Mouse (Mus musculus) small intestine, adult 2 months (tissue): ENCODE data around the gene Lamtor2. TPM values are rescaled to one million over a fixed set of nuclear protein-coding genes. Genes with fewer than 3 reads are reported as not detected.

Experiments used
- H3K27ac ChIP-seq: fragments of 200-500 bp; 2 replicates; pipeline ENCODE4 v1.5.1; 2012; ENCODE audit warnings: low read depth, low read length, control low read depth, inconsistent platforms; ENCODE audit not compliant: insufficient read depth
- H3K27me3 ChIP-seq: fragments of 200-500 bp; 2 replicates; pipeline ENCODE4 v1.6.1; 2012; ENCODE audit warnings: mild to moderate bottlenecking, moderate library complexity, low read length, inconsistent platforms; ENCODE audit not compliant: control insufficient read depth, insufficient read depth
- H3K36me3 ChIP-seq: fragments of 200-500 bp; 2 replicates; pipeline ENCODE4 v1.6.1; 2012; ENCODE audit warnings: mild to moderate bottlenecking, low read length, control low read depth, inconsistent platforms; ENCODE audit not compliant: control insufficient read depth, insufficient read depth
- H3K4me1 ChIP-seq: fragments of 200-500 bp; 2 replicates; pipeline ENCODE4 v1.6.1; 2012; ENCODE audit warnings: low read length, inconsistent platforms, mixed read lengths; ENCODE audit not compliant: control insufficient read depth, insufficient read depth, insufficient read length
- H3K4me3 ChIP-seq: fragments of 200-500 bp; 2 replicates; pipeline ENCODE4 v1.5.1; 2012; ENCODE audit warnings: low read depth, mild to moderate bottlenecking, control low read depth, inconsistent platforms, low read length, moderate library complexity
- CTCF ChIP-seq: fragments of 200-500 bp; IDR thresholded peaks from 2 replicates; pipeline ENCODE4 v1.5.1; 2012; ENCODE audit warnings: low read depth, mild to moderate bottlenecking, control low read depth, inconsistent platforms, low read length, moderate library complexity, mixed read lengths; ENCODE audit not compliant: insufficient replicate concordance, insufficient read length; ENCODE audit errors: extremely low read depth
- POLR2A ChIP-seq: fragments of 200-500 bp; IDR thresholded peaks from 2 replicates; pipeline ENCODE4 v1.6.1; 2012; ENCODE audit warnings: low read depth, mild to moderate bottlenecking, control low read depth, inconsistent platforms, low read length, moderate library complexity
- WGBS: fragments of 180-500 bp; shearing (Covaris S2); methylation state at CpG from one replicate; pipeline ENCODE4 v1.1.7; 2018; 5-methylcytosine and 5-hydroxymethylcytosine counted together
- polyA plus RNA-seq: library from polyadenylated mRNA; depleted of rRNA; stranded (reverse); fragments of >200 nt; gene quantifications from 2 replicates; pipeline ENCODE4 v1.2.3, GENCODE M21; 2012

Lamtor2 gene
- polyA plus RNA-seq, 1 experiment: 167 TPM

DNA sequence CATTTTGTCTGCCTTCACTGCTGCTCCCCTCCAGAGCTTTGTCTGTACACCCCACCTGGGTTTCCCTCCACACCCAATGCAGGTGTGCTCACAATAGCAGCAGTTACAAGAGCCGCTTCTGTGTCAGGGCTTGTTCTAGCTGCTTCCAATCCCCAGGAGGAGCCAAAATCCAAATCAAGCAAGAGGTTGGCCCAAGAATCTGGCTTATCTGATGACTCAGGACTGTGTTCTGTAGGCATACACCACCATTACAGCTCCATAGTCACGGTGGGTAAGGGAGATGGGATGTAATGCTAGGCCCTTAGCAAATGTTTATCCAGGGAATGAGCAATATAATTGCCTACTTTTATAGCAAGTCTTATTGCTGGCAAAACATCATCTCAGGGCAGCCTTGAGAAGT, 36.5 kb downstream of the Lamtor2 start:
- no peaks in the 10 kb centered on the region for H3K27me3 ChIP-seq
- no peak for TF ChIP-seq POLR2A
- H3K36me3 ChIP-seq: no peaks in the 10 kb centered on the region
- H3K4me3 ChIP-seq: no peak overlapping the region
- peaks cover 47% of the 10 kb centered on the region for H3K4me1 ChIP-seq
- H3K27ac ChIP-seq: no peak overlapping the region
- WGBS: 43% methylated on average over 2 of the region's 2 CpGs

GRCm38 (mm10) chr3:88515095-88515386, 37.8 kb downstream of the Lamtor2 start:
- H3K27ac ChIP-seq: peak overlapping the region; percentile 93
- TF ChIP-seq POLR2A: no peak
- no peak for TF ChIP-seq CTCF
- H3K27me3 ChIP-seq: no peaks in the 10 kb centered on the region
- WGBS: 34% methylated on average over 2 of the region's 2 CpGs
- H3K4me1 ChIP-seq: peaks cover 55% of the 10 kb centered on the region
- H3K4me3 ChIP-seq: no peak overlapping the region
- no peaks in the 10 kb centered on the region for H3K36me3 ChIP-seq

DNA sequence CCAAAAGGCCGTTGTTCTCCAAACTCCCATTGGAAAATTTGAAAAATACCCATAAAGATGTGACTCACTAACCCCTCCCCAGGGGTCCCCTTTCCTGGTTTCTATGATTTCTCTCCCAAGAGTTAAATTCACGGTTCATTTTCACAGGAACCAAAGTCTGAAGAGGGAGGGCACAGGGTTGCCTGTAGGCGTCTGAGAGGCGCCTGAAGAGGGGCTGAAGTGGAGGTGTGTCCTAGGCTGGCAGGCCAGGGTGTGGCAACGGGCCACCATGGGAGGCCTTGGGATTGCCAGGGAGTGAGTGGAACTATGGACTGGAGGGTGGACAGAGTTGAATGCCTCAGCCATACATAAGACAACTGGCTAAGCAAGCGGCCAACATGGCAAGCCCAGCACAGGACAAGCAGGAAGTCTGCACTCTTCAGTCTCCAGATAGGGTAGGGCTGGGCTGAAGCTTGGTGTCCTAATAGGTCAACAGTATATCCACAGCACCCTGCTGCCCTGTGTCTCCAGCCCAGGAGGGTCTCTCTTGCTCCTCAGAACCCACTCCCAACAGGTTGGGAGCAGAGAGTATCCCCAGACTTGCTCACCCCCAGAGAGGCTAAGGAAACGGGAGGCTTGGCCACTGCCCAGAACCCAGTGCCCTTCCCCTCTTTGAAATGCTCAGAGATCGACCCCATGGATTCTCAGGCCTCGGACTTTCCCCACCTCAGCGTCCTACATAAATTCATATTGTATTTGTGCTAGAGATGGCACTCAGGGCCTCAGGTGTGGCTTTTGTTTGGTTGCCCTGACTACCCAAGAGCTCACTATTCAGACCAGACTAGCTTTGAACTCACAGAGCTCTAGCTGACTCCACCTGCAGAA, 38.4 kb downstream of the Lamtor2 start:
- H3K27ac ChIP-seq: peak overlapping the region; percentile 93
- no peak for TF ChIP-seq CTCF
- TF ChIP-seq POLR2A: no peak
- 49% methylated on average over 10 of the region's 10 CpGs for WGBS
- no peaks in the 10 kb centered on the region for H3K27me3 ChIP-seq
- H3K36me3 ChIP-seq: no peaks in the 10 kb centered on the region
- H3K4me1 ChIP-seq: peaks cover 56% of the 10 kb centered on the region
- no peak overlapping the region for H3K4me3 ChIP-seq

- peak overlapping the region; percentile 93 for H3K27ac ChIP-seq
- no peaks in the 10 kb centered on the region for H3K36me3 ChIP-seq
- TF ChIP-seq POLR2A: no peak
- TF ChIP-seq CTCF: no peak
- no peaks in the 10 kb centered on the region for H3K27me3 ChIP-seq
- 38% methylated on average over 7 of the region's 7 CpGs for WGBS
- peaks cover 60% of the 10 kb centered on the region for H3K4me1 ChIP-seq
- no peak overlapping the region for H3K4me3 ChIP-seq
These were observed 39.2 kb downstream of the Lamtor2 start for GRCm38 (mm10) chr3:88513546-88514115.

DNA sequence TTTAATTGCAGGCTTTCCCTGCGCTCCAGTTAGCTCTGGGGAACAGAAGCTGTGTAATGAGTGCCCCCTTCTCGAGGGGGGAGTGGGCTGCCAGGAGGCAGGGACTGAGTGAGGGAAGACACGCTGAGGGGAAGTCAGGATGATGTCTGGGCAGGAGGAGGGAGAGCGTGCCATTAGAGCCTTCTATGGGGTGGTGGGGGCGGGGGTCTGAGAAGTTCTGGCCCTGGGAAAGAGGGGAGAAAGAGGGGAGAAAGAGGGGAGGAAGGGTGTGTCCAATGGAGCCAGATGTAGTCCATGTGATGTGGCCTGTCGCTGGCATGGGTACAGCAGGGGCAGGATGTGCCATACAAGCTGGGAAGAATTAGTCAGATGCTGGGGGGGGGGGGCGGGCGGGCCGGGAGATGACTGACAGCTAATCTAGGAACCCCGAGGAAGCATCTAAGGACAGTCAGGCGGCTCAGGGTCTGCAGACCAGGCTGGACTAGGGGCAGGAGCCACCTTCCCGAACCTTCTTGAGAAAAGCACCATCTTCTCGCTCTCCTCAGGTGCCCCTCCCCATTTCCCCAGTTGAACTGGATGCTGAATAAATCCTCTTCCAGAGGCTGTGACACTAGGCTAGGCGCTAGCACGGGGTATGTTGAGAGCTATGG, 39.9 kb downstream of the Lamtor2 start:
- Histone ChIP-seq H3K27ac (peak overlapping the region; percentile 96), H3K36me3 (no peaks in the 10 kb centered on the region), H3K4me1 (peaks cover 57% of the 10 kb centered on the region), H3K4me3 (no peak overlapping the region), H3K27me3 (no peaks in the 10 kb centered on the region)
- TF ChIP-seq CTCF (no peak), POLR2A (no peak)
- WGBS: 40% methylated on average over 15 of the region's 15 CpGs

DNA sequence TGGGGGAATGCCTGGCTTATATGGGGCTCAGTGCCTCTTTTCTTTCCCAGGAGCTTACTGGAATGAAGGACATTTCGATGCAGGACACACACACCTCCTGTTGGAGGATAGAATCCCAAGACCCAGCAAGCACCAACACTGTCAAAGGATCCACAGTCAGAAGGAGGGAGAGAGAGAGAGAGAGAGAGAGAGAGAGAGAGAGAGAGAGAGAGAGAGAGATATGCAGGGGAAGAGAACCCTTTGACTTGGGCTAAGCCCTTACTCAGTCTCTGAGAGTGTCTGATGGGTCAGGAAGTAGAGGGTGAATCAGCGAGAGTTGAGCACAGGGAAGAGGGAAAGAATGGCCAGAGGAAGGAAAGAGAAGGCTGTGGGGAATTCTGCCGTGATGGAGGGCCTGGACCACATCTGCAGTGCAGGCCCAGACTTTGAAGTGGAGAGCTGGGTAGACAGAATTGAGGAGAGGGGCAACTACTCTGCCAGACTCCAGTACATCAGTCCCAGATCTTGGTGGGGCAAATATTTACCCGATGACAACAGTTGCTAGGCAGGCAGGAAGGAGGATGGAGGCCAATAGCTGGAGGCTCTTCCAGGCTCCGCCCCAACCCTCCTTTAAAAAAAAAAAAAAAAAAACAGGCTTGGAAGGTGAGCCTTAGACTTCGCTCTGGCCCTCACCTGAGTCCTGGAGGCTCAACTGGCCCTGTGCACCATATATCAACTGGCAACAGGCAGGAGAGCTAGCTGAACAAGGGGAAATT, 40.6 kb downstream of the Lamtor2 start:
- WGBS: 34% methylated on average over 6 of the region's 6 CpGs
- no peaks in the 10 kb centered on the region for H3K36me3 ChIP-seq
- peaks cover 57% of the 10 kb centered on the region for H3K4me1 ChIP-seq
- peak overlapping the region; percentile 96 for H3K27ac ChIP-seq
- no peak overlapping the region for H3K4me3 ChIP-seq
- H3K27me3 ChIP-seq: no peaks in the 10 kb centered on the region
- no peak for TF ChIP-seq CTCF
- TF ChIP-seq POLR2A: no peak
